Mouse (Mus musculus): Measurements from ENCODE around the gene Bpgm.

Gene Bpgm

GRCm38 (mm10) chr6:34475974-34476794, at the start of gene Bpgm:
Gene Bpgm, plus strand, starts transcription at chr6:34476207.
- peak; percentile 99 for DNase-seq (ENCODE audit: low read depth, low spot score)

DNA sequence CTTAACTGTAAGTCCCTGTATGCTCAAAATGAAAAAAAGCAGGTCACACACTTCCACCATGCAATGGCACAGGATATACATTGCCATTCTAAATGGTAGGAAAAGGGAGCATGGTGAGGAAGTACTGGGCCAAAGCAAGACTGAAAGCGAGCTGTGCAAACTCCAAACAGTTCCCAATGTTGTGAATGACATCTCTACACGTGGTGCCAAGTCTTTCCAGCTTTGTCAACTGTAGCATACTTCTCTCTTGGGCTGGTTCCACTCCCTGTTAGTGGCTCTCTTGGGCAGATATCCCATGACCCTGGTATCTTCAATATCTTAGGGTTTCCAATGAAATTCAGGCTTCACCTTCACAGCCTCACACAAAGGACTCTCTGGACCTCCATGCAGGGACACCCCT, 37.0 kb upstream of the Bpgm start:
- DNase-seq (ENCODE audit: low read depth, low spot score) = no peak

DNA sequence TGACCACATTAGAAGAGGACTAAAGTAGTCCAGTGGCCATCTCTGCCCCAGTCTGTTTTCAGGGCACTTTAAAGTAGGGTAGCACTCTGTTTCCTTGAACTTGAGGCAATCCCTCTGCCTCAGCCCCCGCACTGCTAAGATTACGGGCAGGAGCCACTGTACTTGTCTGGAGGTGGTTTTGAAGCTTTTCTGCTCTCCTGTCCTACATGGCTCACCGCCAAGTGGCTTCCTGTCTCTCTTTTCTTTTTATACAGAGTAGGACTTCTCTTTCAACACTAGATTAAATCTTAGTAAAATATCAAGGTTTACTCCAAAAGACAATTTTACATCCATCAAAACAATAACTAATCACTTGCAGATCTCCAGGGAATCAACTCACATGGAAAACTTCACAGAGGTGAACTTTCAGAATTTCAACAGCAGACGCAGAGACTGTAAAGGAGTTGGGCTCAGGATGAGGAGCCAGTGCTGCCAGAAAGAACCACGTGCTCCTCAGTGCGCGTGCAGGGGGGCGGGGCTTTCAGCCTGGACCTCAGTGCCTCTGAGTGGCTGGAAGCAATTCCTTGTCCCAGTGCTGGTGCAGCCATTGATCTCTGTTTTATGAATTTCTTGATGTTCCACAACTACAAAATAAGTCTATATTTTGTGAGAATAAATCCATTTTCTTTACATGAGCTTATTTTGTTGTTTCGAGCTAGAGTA, 34.3 kb upstream of the Bpgm start:
- DNase-seq (ENCODE audit: low read depth, low spot score) = no peak

GRCm38 (mm10) chr6:34443791-34444190, 32.2 kb upstream of the Bpgm start:
- DNase-seq (ENCODE audit: low read depth, low spot score) = no peak

GRCm38 (mm10) chr6:34447961-34448360, 28.0 kb upstream of the Bpgm start:
- DNase-seq (ENCODE audit: low read depth, low spot score) = peak; percentile 92

DNA sequence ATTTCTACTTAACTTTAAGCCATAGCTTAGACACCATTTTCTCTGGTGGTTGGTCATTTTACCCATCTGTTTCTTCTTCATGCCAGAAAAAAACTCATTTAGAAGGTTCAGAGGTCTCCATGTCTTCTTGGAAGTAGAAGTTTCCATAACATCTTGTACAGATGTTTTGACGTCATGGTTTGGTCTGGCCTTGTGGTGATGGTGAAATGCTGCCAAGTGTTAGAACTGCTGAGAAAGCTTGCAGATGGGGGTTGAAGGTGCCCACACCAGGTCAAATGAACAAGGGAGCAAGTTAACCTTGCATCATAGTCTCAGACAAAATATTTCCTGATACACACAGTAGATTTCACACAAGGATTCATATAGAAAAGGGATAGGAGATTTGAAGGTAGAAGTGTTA, 27.3 kb upstream of the Bpgm start:
- DNase-seq (ENCODE audit: low read depth, low spot score) = no peak

DNA sequence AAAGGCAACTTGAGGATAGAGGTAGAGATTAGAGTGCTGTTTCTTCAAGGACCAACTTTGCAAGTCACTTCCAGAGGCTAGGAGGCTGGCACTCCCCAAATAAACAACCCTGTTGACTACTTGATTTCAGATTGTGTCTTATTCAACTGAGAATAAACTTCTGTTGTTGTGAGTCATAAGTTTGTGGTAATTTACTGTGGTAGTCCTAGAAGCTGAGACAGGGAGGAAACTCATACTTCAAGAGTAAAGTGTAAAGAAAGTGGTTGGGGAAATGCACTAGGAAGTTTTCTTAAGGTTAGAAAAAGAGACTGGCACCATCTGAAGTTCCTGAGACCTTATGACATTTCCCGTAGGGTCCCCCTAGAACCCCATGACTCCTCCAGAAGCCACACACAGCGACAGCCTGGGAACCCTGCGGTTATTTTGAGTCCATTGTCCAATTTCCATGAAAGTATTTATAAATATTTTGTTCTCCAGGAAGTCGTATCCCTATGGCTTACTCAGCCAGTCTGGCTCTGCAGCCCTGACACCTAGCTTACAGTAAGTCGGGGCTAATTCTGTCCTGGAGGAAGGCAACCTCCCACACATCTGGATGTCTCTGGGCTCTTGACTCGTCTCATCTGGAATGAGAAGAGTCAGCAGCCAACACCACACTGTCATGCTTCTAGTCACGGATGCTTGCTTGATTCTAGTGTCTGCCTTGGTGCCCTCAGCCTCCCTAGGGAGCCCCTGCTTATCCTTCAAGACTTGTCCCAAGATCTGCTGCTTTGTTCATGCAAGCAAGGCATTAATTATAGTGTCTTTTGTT, 22.8 kb upstream of the Bpgm start:
- no peak for DNase-seq (ENCODE audit: low read depth, low spot score)

DNA sequence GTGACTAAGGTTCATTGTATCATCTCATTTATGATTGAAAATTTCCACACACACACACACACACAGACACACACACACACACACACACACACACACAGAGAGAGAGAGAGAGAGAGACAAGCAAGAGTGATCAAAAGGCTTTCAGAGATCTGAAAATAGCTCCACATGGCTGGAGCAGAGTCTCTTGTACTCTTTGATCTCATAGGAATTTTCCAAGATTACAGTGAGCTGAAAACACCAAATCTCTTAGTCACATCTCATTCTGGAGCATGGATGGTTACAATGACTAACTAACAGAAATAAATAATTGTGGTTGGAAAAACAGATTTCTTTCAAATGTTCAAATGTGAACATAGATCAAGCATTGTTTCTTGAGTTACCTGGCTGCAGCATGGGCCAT, 16.6 kb upstream of the Bpgm start:
- no peak for DNase-seq (ENCODE audit: low read depth, low spot score)

DNA sequence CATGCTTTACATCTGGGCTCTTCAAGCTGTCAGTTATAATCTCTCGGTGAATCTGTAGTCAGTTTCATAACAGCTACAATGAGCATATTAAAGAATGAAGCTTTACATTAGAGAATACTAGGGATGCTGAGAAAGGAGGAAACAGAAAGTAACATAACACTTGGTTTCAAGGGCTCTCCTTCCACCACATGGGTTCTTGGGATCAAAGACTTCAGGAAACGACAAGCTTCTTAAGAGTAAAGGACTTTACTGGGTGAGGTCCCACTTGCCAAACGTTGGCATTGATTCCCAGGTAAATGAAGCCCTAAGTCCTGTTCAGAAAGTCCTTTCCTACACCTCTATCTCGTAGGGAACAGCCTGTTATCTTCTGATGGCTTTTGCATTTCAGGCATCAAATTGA, 15.4 kb upstream of the Bpgm start:
- no peak for DNase-seq (ENCODE audit: low read depth, low spot score)

DNA sequence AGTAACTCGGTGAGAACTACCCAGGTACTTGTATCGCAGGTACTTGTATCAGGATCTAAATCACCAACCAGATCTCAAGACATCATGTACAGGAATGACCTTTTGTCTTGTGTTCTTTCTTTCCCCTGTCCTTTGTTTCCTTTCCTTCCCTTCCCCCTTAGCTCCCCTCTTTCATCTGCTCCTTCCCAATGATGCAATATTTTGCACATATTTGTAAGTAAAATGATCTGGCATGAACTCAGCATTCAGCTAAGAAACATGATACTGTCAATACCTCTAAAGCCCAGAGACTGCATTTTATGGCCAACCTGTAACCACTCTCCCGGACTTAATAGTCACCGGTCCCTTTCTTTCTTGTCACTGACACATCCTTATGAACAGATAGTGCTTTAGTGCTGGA, 12.4 kb upstream of the Bpgm start:
- DNase-seq (ENCODE audit: low read depth, low spot score) = no peak

GRCm38 (mm10) chr6:34471434-34472110, 4.4 kb upstream of the Bpgm start:
- DNase-seq (ENCODE audit: low read depth, low spot score) = no peak

- DNase-seq (ENCODE audit: low read depth, low spot score) = no peak
Measured at GRCm38 (mm10) chr6:34473346-34473745, 2.7 kb upstream of the Bpgm start.

DNA sequence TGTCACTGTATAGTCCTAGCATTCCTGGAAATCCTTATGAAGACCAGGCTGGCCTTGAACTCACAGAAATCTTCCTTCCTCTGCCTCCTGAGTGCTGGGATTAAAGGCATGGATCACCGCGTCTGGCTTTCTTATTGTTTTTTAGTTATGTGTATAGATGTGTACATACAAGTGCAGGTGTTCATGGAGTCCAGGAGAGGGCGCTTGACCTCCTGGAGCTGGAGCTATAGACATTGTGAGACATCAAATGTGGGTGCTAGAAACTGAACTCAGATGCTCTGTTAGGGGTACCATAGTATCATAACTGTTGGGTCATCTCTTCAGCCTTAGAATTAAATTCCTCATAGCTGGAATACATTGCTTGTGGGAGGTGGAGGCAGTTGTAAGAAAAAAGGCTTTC, 2.0 kb upstream of the Bpgm start:
- no peak for DNase-seq (ENCODE audit: low read depth, low spot score)

- no peak for DNase-seq (ENCODE audit: low read depth, low spot score)
Measured at GRCm38 (mm10) chr6:34475391-34475790, 616 bp upstream of the Bpgm start.

DNA sequence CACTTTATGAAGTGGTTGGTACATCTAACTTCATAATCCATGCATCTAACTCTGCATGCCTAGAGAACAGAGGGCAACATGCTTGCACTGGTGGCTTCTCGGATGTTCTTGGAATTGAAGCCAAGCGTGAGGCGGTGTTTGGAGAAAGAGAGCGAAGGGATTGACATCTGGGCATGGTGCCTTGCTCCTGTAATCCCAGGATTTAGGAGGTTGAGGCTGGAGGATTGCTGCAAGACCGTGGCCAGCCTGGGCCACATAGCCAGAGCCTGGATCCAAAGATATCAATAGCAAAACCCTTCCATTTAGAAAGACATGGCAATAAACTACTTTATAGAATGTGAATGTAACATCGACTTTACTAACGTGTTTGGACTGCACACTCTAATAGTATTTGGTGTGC, 2.0 kb downstream of the Bpgm start:
- no peak for DNase-seq (ENCODE audit: low read depth, low spot score)

DNA sequence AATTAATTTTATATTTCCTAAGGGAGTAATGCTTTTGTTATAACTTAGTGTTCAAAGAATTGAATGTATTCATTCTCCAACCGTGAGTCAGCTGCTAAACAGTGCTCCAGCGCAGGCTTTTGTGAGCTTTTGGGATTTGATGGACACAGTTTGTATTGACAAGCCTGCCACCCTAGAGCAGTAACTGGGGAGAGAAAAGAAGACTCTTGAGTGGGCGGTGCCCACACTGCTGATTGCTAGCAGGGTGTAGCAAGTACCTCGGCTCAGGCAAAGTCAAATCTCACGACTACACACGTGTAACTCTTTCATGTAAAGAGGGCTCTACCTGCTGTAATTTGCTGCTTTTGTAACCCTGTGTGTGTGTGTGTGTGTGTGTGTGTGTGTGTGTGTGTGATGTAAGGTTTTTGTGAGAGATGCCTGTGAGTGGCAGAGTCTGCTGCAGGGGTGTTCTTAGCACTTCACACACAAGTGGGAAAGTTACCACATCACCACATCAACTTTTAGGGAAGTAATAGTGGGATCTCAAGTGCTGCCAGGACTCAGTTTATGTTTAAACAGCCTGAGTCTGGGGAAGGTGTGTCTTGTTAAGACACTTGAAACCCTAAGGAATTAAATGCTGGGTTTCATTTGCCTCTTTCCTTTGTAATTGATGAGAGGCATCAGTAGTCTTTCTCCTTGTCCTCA, 2.8 kb downstream of the Bpgm start:
- peak; percentile 61 for DNase-seq (ENCODE audit: low read depth, low spot score)

GRCm38 (mm10) chr6:34479531-34479930, 3.5 kb downstream of the Bpgm start:
- DNase-seq (ENCODE audit: low read depth, low spot score) = no peak

DNA sequence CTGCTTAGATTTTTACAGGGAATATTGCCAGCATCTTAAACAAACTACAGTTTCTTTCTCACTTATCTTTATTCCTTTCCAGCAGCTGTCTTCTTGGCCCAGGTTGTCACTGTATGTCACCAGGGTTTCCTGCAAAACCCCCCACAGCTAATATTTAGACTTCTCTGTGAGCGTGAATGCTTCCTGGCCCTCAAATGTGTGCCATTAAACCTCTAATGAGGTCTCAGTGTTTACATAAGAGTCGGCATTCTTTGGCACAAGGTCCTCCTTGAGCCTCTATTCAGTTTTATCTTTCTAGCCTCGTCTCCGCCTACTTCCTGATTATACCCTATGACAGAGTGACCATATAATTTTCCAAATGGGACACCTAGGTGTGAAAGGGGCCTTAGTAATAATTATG, 4.7 kb downstream of the Bpgm start:
- DNase-seq (ENCODE audit: low read depth, low spot score) = no peak

DNA sequence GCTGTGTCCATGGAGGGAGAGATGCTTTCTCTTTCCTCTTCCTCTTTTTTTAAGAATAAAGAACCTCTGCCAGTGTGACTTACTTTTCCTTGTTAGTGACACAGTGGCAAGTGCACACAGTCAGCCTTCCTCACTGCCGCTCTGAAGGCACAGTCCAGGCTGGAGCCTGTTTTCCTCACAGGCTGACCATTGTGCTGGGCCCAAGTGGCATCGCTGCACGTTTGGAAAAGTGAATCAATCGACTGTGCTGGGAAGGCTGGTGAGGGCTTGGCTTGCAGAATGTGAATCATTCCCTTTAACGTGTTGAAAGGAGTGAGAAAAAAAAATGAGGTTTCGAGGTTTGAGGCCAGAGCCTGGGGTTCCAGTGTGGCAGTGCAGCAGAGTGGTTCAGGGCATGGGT, 5.3 kb downstream of the Bpgm start:
- DNase-seq (ENCODE audit: low read depth, low spot score) = peak; percentile 73

DNA sequence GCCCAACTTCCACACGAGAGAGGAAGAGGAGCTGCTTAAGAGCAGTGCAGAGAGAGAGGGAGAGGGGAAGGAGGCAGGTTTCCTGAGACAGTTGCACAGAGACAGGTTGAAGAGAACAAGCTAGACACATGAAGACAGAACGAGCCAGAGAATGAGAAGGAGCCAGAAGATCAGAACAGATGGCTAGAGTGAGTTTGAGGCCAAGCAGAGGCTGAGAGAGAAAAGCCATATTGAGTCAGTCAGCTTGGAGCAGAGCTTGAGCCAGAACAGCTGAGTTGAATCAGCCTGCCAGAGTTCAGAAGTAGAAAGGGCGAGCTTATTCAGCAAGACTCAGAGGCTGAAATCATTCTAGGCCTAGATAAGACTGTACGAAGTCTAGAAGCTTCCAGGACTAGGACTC, 6.8 kb downstream of the Bpgm start:
- peak; percentile 54 for DNase-seq (ENCODE audit: low read depth, low spot score)

DNA sequence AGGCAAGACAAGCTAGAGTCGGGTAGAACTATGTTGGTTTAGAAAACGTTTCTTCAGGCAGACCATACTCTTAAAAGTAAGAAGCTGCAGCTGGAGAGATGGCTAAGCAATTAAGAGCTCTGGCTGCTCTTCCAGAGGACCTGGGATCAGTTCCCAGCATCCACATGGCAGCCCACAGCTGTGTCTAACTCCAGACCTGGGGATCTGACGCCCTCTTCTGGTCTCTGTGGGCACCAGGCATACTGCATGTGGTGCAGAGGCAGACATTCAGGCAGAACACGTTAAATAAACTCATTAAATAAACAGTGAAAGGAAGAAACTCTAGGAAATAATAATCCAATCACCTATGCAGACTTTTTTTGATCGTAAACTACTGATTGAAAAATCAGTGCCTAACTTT, 7.4 kb downstream of the Bpgm start:
- no peak for DNase-seq (ENCODE audit: low read depth, low spot score)
